Mouse (Mus musculus): ENCODE data around the gene Selenov.

Selenov gene

DNA sequence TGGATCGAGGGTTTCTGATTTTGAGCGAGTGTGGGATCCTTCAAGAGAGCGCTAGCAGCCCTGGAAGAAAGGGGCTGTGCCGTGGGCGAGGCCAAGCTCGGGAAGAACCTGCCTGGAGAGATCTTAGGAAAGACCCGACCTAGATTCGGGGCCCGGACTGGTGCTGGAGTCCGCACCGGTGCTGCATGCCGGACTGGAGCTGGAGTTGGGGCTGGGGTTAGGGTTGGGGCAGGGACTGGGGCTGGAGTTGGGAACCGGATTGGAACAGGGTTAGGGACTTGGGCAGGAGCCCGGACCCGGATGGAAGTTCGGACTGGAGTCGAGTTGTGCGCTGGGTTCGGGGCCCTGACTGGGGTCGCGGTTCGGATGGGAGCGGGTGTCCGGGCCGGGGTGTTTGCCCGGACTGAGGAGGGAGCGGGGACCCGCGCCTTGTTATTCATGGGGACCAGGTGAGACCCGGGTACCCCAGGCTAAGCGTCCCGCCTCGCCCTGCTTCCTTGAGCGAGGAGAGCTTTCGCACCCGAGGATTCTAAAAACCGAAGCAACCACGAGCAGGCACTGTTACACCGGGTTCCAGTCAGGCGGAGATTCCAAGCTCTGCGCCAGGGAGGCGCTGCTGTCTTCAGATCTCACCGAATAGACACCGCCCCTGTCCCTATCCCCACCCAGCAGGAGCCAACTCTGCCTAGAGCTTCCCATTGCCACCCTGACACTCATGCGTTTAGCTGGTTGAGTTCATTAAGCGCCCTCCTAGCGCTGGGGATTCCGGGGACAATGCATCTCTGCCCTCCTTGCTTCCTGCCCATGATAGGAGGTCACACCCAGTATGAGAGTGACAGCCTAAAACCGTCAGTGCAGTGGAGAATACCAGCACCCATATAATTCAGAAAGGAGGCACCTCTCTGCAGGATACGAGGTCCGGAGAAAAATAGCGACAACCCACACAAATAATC, at the start of gene Selenov:
Gene Selenov, minus strand, starts transcription at position 549 of the 953 bp plus-strand sequence.
- DNase-seq (ENCODE audit: low spot score in 2 of 2), result peak in 1 of 2 experiments; percentile 55

DNA sequence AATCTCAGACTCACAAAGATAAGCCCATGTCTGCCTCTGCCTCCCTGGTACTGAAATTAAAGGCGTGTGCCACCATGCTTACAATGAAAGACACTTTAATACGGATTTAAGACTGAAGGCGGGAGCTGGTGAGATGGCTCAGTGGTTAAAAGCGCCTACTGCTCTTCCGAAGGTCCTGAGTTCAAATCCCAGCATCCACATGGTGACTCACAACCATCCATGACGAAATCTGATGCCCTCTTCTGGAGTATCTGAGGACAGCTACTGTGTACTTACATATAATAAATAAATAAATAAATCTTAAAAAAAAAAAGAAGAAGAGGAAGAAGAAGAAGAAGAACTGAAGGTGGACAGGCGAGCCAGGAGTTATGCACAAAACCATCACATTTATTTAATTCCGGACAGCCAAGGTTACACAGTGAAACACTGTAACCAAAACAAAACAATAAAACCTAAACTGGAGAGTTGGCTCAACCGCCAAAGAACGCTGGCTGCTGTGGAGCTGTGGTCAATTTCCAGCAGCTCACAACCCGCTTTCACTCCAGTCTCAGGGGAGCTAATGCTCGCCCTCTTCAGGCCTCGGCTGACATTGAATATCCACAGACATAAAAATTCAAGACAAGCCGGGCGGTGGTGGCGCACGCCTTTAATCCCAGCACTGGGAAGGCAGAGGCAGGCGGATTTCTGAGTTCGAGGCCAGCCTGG, 48.4 kb upstream of the Selenov start:
- peak in 1 of 2 experiments; percentile 24 for DNase-seq (ENCODE audit: low spot score in 2 of 2)

DNA sequence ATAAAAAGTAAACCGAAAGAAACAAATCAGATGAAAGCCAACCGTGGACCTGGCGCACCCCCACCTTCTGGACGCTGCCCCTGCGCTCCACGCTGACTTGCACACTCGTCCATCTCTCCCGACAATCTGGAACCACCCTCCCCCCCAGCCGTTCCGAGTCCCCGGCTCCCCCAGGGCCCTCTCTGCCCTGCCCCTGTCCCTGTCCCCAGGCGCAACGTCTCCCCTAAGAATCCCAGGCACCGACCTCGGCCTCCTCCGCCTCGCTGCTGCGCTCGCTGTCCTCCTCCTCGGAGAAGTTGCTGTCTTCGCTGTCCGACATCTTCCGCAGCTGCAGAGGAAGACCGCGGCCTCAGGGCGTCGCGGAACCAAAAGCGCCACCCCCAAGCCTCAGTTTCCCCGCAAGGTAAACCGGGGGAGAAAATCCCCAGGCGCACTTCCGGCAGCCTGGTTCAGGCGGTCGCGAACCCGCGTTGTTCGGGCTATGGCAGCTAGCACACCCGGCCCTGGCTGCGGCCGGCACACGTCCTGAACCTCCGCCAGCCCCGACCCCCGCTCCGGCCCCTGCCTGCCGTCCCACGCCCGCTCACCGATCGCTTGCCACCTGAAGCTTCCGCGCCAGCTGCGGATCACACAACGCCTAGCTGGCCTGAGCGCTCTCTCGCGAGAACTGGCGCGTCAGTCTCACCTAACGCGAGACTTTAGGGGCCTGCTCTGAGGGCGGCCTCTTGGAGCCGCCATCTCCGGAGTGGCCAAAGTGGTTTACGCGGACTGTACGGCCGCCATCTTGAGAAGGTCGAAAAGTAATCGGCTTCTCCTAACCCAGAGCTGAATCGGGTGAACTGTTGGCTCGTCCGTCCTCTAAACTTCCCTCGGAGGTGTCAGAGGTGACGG, 47.4 kb upstream of the Selenov start, which contains the start of gene Supt5:
Gene Supt5, minus strand, starts transcription at position 639 of the 891 bp plus-strand sequence.
- peak; percentile 91 to 95 for DNase-seq (ENCODE audit: low spot score in 2 of 2)

DNA sequence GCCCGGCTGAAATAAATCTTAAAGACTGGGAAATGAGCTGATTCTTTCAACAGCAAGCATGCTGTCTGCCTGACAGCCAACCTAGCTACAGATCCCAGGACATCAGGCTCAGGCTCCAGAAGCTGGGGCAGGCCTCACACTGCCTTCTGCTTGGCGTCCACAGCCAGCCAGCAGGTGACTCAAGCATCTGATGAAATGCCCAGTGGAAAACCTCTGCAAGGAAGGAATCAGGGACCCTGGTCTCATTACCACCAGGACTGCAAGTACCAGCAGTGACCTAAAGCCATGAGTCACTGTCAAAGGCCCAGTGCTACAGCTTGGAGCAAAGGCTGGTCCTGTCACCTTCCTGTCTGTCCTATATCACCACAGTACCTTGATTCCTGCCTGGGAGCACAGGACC, 44.5 kb upstream of the Selenov start:
- DNase-seq (ENCODE audit: low spot score in 2 of 2), result no peak

DNA sequence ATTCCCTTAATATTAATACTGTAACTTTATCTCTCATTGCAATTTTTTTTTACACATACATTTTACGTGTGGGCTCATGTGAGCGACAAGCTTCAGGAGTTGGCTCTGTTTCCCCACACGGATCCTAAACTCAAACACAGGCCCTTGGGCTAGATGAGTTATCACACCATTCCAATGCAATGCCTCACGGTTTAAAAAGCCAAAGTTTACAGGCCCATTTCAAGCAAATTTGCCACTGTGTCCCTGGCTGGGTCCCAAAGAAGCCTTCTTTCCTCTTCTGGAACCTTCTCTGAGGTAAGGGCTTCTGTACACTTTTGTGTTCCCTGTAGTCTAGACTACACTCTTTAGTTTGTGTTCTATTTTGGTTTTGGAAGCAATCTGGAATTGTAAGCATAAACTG, 43.5 kb upstream of the Selenov start:
- DNase-seq (ENCODE audit: low spot score in 2 of 2), result no peak

DNA sequence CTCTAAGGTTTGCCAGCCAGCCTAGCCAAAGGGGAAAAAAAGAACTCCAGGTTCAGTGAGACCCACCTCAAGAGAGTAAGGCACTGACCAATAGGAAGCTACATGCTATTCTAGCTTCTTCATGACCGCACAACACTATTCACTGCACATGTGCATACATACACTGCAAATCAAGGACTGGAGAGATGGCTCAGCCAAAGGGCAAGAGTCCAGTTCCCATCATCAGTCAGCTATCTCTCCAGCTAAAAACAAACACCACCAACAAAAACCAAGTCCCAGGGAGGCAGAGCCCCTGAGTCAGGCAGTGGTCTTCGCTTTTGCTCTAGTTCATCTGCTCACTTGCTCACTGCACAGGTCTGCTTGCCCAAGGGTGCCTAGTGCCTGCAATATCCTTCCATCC, 37.3 kb upstream of the Selenov start:
- DNase-seq (ENCODE audit: low spot score in 2 of 2), result no peak

DNA sequence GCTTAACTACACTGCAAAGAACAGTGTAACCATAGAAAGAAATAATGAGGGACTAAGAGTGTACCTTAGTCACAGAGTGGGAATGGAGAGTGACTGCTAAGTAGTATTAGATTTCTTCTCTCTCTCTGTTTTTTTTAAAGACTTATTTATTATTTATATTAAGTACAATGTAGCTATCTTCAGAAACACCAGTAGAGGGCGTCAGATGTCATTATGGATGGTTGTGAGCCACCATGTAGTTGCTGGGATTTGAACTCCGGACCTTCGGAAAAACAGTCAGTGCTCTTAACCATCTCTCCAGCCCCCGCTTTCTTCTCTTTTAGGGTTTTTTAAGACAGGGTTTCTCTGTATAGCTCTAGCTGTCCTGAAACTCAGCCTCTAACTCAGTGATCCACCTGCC, 35.5 kb upstream of the Selenov start:
- DNase-seq (ENCODE audit: low spot score in 2 of 2), result no peak

DNA sequence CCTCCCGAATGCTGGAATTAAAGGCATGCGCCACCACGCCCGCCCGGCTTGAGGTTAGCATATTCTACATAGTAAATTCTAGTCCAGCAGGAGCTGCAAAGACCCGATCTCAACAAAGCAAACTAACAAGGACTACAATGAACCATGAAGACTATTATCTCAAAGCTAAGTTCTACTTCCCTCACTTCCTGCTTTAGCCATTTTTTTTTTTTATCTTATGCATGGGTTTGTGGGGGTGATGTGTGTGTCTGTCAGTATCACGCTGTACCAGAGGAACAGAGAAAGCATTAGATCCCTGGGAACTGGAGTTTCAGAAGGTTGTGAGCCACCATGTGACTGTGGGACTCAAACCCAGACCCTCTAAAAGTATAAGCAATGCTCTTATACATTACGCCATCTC, 34.3 kb upstream of the Selenov start:
- no peak for DNase-seq (ENCODE audit: low spot score in 2 of 2)

DNA sequence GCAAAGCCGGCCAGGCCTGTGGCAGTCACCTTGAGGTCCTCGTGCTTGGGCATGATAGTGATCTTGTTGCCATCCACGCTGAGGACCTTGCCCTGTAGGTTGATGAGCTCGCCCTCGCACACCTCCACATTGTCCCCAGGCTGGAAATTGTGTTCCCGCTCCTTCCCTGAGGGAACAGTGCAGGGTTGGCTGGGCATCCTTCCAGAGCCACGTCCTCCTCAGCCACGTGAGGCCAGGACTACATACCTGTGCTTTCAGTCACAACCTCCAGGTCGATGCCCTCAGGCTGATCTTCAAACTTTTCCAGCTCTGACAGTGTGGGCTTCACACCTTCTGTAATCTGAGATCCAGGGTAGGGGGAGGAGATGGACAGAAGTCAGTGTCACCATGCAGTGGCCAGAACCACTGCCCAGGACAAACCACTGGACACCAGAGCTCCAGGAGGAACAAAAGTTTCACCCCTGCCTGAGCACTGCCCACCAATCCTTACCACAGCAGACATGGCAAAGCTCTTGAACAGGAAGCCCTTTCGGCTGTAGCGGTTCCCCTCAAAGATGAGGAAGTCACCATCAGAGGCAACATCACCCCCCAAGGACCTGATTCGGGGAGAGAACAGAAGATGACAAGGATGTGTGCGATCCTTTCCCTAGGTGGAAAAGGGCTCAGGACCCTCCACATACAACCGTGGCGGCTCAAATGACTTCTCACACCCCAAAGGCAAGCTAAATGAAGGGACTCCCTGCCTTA, 31.2 kb upstream of the Selenov start:
- no peak for DNase-seq (ENCODE audit: low spot score in 2 of 2)

DNA sequence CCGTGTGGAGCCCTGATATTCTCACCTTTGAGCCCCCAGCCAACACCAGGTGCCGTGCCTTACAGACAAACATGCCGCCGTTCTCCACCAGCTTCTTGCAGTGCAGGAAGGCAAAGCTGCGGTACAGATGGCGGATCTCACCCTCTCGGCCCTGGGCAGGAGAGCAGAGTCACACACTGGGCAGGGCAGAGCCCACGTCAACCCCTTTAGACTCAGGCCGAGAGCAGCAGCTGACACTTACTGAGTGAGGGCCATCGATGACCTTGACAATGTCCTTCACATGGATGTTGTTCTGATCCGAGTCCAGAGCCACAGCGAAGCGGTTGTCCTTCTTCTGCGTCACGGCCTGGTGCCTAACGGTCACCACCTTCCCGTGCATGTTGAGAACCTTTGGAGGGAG, 27.7 kb upstream of the Selenov start:
- no peak for DNase-seq (ENCODE audit: low spot score in 2 of 2)

DNA sequence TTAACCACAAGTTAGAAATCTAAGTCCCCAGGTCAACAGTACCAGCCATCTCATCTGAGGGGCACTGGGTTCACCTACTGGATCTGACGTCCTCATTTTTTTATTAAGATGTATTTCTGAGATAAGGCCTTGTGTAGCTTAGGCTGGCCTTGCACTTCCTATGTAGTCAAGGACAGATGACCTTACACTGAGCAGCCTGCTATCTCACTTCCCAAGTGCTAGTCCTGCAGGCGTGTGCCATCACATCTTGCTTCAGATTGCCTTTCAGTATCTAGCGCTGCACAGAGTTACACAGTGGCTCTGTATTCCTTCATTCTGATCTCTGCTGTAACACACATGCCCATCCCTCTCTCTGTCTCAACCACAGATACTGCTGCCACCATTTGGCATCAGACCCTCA, 27.1 kb upstream of the Selenov start:
- no peak for DNase-seq (ENCODE audit: low spot score in 2 of 2)

DNA sequence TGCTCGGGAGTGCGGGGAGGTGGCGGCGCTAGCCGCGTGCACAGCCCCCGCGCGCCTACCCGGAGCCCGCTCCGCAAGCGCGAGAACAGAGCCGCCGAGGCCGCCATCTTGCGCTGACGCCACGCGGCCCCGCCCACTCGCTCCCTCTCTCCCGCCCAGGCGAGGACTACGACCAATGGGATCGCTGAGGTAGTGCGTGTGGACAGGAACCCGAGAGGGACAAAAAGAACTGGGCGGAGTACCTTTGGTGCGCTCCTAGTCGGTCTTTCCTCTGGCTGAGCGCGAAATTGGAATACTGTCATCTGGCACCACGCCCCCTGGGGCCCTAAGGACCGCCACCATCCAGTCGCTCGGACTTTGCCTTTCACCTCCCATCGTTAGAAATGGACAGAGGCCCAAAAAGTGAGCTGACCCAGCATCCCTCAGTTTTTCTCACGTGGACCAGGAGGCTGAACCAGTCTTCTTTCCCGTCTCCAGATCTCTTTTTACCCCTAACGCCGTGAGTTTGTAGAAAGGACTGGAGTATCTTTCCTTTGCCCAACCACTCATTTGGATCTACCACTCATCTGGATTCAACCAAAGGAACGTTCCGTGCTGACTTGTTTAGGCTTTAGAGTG, 21.0 kb upstream of the Selenov start, which contains the start of gene Timm50:
Gene Timm50, minus strand, starts transcription at position 147 of the 618 bp plus-strand sequence.
- DNase-seq (ENCODE audit: low spot score in 2 of 2), result peak; percentile 98 to 99

DNA sequence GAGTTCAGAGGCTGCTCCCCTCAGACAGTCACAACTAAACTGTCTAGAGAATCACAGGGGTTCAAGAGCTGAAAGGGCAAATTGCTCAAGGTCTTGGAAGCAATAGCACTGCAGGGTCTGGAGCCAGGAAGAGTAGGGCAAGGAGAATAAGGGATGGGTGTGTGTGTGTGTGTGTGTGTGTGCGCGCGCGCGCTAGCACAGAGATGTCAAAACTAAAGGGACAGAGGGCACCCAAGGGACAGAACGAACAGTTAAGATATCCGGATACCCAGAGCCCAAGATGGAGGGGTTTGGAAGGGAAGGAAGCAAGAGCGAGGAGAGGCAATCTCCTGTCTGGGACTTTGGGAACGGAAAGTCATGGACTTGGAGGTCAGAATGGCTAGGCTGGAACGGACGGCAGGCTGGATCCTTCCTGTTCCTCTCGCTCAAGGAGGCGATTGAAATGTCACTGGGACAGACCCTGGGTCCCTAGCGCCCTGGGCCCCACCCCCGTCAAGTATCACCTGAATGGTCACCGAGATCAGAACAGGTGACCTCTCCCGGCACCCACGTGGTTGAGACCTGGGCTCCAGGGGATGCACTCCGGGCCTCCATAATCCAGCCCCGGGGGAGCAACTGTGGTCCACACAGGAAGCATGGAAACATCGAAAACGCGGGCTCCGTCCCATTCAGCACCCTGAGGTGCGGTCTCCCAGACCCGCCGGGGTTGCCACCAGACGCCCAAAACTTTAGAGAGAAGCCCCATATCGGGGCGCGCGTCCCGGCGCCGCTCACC, 20.4 kb upstream of the Selenov start:
- no peak for DNase-seq (ENCODE audit: low spot score in 2 of 2)

DNA sequence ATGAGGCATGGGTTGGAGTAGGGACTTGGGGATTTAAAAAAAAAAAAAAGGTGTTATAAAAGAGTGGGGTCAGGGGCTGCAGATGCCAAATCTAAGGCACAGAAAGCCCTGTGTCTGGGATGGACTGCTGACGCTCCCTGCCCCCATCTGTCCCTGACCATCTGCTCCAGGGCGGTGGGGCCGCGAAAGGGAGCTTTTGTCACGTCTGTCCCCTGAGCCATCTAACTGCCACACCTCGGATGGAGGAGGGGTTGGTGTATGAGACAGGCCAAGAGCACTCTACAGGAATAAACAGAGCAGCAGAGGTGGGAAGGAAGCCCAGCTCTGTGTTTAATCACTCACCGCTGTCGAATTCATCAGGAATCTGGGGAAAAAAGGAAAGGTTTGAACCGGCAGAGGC, 18.8 kb upstream of the Selenov start:
- DNase-seq (ENCODE audit: low spot score in 2 of 2), result peak in 1 of 2 experiments; percentile 30

DNA sequence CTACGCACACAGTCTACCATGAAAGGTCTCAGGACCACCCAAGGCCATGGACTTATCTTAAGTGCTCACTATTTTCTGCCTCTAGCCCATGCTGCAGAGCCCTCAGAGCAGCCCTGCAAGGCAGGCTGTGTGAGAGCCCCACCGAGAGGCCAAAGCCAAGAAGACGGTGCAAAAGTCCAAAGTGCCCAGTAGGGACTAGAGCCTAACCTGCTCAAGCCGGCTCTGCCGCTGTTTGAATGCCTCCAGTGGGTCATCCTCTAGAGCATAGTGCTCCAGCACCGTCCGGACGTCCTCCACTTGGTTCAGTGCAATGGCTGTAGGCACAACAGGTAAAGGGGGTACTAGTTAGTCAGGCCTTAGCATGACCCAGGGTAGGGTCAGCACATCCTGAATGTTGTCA, 15.2 kb upstream of the Selenov start:
- no peak for DNase-seq (ENCODE audit: low spot score in 2 of 2)

DNA sequence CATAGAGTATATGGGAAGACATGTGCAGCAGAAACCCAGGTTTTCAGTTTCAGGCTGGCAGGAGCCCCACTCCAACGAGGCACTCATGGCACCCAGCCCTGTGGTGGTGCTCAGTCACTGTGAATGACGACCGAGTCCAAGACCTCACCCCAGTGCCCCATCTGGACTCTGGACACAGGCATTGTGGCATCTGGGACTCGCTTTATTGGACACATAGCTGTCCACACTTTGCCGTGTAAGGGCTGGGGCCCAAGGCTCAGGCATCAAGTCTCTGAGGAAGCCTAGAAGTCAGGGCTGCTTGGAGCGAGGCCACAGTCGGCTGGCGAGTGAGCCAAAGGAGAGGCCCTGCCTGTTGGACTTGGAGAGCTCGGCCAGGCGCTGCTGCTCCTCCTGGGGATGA, 14.7 kb upstream of the Selenov start:
- DNase-seq (ENCODE audit: low spot score in 2 of 2), result peak in 1 of 2 experiments; percentile 63

DNA sequence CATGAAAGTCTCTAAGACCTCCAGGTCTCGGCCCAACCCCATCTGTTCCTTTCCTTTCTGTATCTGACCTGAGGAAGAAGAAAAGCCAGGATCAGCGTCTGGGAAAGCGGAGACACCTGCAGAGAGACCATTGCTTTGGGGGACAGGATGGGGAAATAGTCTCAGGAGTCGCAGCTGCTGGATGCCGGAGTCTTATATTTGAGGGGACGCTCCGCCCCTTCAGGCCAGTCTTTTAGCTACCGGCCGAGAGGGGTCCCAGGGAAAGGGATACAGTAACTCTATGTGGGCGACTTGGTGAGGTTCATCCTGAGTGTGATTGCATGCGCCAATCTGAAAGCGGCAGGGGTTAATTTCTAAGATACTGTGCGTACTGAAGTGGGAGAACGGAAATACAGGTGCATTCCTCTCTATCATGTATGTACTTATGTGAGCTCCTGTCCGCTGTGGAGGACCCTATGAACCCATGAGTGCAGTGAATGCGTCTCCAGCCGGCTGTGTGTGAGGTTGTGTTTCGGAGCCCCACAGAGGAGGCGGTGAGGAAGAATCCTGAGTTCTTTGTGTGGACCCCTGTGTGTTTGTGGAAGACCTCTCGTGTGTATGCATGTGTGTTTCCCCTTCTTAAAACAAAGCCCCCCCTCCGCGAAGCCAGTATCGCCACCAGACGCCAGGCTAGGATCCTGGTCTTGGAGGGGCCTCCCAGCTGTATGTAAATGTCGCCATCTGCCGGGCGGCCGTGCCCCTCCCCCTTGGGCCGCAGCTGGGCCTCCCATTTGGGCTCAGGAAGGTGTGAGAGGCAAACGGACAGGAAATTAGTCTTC, 10.8 kb upstream of the Selenov start, which contains the start of gene Dll3:
Gene Dll3, minus strand, starts transcription at position 623 of the 818 bp plus-strand sequence.
- peak; percentile 64 to 75 for DNase-seq (ENCODE audit: low spot score in 2 of 2)

DNA sequence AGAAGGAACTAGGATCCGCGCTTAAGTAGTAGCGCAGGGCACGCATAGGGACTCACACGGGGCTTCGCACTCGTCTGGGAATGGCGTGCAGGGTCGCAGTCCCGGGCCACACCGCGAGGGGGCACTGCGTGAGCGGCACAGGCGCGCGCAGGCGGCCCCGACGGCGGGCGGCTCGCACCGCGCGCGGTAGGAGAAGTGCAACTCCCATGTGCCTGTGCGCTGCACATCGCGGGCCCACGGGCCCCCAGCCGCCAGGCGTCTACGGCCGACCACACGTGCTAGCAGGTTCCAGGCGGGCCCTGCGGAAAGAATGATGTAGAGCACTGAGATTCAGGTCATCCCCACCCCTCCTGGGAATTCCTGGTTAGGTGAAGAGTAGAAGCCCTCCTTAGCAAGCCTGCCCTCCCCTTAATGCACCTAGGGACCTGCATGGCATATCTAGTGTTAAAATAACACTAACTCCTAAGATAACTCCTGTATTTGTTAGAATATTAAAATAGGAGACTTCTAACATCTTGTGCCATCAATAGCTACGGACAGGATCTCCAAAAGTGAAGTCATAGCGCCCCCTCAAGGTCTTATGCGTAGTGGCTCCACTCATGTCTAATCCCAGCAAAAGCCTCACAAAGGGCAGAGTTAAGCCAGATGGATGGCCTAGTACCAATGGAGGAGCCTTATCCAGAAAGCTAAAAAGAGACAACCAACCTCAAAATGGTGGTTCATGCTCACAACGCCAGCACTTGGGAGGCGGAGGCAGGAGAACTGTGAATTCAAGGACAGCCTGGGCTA, 8.0 kb upstream of the Selenov start:
- peak; percentile 38 to 60 for DNase-seq (ENCODE audit: low spot score in 2 of 2)

Data from cerebellum, postnatal 4 days (tissue).